Mouse (Mus musculus): ENCODE results near the gene P3h4.
"Not testable (repeated sequence)": the region's sequence is repeated elsewhere in the genome, so short reads cannot be mapped to it uniquely, and the experiment has no call there.

P3h4 gene

GRCm38 (mm10) chr11:100391081-100391883 is 23.4 kb downstream of the P3h4 start:
- DNase-seq = no peak

- DNase-seq = peak; percentile 47
Observed at GRCm38 (mm10) chr11:100389931-100390445, 24.6 kb downstream of the P3h4 start.

GRCm38 (mm10) chr11:100388588-100388987 is 26.0 kb downstream of the P3h4 start:
- no peak for DNase-seq

- no peak for DNase-seq
Observed at GRCm38 (mm10) chr11:100387589-100388375, 26.9 kb downstream of the P3h4 start.

- DNase-seq = no peak
Observed at GRCm38 (mm10) chr11:100387111-100387510, 27.5 kb downstream of the P3h4 start.

- no peak for DNase-seq
Observed at GRCm38 (mm10) chr11:100386586-100386985, 28.1 kb downstream of the P3h4 start.

GRCm38 (mm10) chr11:100385016-100385415 is 29.6 kb downstream of the P3h4 start:
- no peak for DNase-seq

GRCm38 (mm10) chr11:100382682-100383081 is 32.0 kb downstream of the P3h4 start:
- no peak for DNase-seq

GRCm38 (mm10) chr11:100379311-100379710 is 35.3 kb downstream of the P3h4 start:
- DNase-seq = no peak

- no peak for DNase-seq
Observed at GRCm38 (mm10) chr11:100378446-100378845, 36.2 kb downstream of the P3h4 start.

- no peak for DNase-seq
Observed at GRCm38 (mm10) chr11:100377989-100378388, 36.6 kb downstream of the P3h4 start.

- no peak for DNase-seq
Observed at GRCm38 (mm10) chr11:100376746-100377389, 37.8 kb downstream of the P3h4 start.

GRCm38 (mm10) chr11:100376005-100376404 is 38.6 kb downstream of the P3h4 start:
- no peak for DNase-seq

GRCm38 (mm10) chr11:100375127-100375526 is 39.5 kb downstream of the P3h4 start:
- no peak for DNase-seq

GRCm38 (mm10) chr11:100371981-100372558 is 42.6 kb downstream of the P3h4 start:
- no peak for DNase-seq

GRCm38 (mm10) chr11:100369822-100370221 is 44.8 kb downstream of the P3h4 start:
- DNase-seq = no peak

GRCm38 (mm10) chr11:100369145-100369544 is 45.5 kb downstream of the P3h4 start:
- DNase-seq = no peak

- peak; percentile 76 for DNase-seq
Observed at GRCm38 (mm10) chr11:100362979-100363562, 51.6 kb downstream of the P3h4 start.

GRCm38 (mm10) chr11:100362209-100362978 is 52.2 kb downstream of the P3h4 start:
- DNase-seq = peak; percentile 80

GRCm38 (mm10) chr11:100361059-100361458 is 53.6 kb downstream of the P3h4 start:
- not testable (repeated sequence) for DNase-seq

GRCm38 (mm10) chr11:100360175-100360574 is 54.5 kb downstream of the P3h4 start:
- DNase-seq = no peak

All from thymus, postnatal 14 days (tissue).